Mouse (Mus musculus): ENCODE data around the gene Cyth4.

GRCm38 (mm10) chr15:78647746-78648145, 50.9 kb downstream of the Cyth4 start:
- TF ChIP-seq CTCF (IDR thresholded peaks at IDR 0.05; ENCODE audit: extremely low read depth, insufficient read depth, low read length) (no peak), POLR2A (IDR thresholded peaks at IDR 0.05; ENCODE audit: extremely low read depth, insufficient read depth, low read length) (no peak)

Data from cortical plate, adult 2 months (tissue).